Mouse (Mus musculus): ENCODE results near the gene Syn3.

Syn3 gene

DNA sequence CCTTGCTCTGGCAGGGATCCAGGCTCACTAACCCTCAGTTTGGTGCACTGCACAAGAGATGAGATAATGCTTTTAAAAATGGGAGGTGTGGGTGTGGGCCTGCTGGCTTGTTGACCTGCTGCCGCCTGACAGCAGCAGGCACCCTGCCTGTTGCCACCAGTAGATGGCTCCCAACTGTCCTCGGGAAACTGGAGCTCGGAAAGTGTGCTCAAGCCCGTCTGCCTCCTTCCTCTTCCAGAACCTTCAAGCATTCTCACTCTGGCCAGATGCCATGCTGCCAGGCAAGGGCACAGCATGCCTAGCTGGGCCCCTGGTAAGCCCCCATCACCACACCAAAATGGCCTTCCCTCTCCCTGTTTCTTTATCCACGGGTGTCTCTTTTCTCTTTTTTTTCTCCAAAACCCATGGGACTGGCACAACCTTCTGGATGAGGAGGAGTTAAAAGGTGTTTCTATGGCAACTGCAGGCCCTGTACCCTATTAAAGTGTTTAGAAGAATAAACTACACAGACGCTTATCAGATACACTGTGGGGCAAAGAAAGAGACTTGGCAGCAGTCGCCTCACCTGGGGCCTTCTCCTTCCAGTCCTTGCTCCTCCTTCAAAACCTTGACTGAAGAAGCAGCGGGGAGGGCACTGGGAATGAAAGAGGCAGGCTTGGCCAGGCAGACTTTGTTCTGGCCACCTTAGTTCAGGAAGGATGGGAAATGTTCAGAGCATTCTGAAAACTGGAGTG is 195.8 kb downstream of the Syn3 start:
- DNase-seq = peak; percentile 86

GRCm38 (mm10) chr10:86302318-86302648 is 196.4 kb downstream of the Syn3 start:
- no peak for DNase-seq

GRCm38 (mm10) chr10:86301593-86302317 is 196.9 kb downstream of the Syn3 start:
- DNase-seq = no peak

GRCm38 (mm10) chr10:86301117-86301490 is 197.6 kb downstream of the Syn3 start:
- no peak for DNase-seq

- peak; percentile 91 for DNase-seq
These were observed 198.2 kb downstream of the Syn3 start, which contains the start of gene Timp3 for GRCm38 (mm10) chr10:86300293-86301116. Gene Timp3, plus strand, starts transcription at chr10:86300372.

GRCm38 (mm10) chr10:86299795-86300194 is 198.9 kb downstream of the Syn3 start:
- DNase-seq = peak; percentile 16

DNA sequence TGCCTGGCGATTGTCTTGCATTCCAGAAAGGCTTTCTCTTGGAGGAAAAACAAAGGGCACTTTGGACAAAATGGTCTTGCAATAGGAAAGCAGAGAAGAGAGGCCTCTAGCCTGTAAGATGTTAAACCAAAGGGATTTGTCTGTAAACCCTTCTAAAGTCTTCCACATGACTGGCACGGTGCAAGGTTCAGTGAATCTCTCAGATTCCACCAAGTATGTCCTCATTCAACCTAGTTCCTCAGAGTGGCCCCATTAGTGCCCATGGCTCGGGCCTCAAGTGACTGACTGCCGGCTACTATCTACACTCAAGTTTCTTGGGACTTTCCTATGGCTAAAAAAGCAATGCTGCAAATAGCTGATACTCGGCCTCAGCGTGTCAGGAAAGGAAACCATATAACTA is 200.4 kb downstream of the Syn3 start:
- DNase-seq = peak; percentile 83

DNA sequence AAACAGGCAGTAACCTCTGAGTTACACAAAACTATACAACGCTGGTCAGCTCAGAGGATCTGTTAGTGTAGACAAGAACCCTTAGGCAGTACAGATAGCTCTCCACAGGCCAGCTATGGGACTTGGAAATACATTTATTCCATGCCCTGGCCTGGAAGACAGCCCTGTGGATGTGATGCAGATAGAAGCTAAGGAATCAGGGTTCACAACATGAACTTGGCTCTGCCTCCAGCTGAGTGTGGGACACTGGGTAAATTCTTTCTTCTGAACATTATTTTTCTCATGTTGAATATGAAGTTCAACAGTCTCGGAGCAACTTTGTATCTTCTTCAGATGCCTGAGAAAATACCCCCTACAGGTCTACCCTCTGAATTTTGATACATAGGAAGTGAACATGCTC is 201.4 kb downstream of the Syn3 start:
- DNase-seq = peak; percentile 34

GRCm38 (mm10) chr10:86296111-86296510 is 202.6 kb downstream of the Syn3 start:
- peak; percentile 84 for DNase-seq

- DNase-seq = no peak
These were observed 203.1 kb downstream of the Syn3 start for GRCm38 (mm10) chr10:86295454-86296098.

DNA sequence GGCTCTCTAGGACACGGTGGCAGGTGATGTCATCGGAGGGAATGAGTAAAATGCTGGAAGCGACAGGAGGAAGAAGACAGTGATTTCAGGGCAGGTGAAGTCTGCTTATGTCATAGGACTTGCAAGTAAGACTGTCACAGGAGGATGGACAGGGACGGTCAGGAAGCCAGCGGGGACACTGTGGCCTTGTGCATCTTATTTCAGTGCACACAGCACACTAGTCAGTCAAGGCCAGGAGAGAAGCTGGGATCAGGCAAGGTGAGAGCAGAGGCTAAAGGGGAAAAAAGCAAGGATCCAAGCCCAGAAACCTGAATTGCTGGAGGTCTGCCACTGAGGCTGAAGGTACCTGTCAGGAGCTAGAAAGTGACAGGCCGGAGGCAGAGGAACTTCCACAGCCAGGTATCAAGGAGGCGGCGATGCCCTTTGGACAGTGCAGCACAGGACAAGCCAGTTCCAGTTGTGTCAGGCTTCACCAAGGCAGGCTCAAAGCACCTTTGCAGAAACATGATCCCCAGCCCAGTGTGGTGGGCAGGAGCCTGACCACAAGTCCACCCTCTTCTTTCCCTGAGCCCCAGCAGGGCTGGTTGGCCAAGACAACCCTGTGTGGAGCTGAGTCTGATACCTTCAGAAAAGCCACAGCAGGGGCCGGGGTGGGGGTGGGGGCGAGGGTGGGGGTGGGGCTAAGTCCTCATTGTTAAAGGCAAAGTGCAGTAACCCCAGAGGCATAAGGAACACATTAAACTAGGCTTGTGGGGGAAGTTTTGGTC is 203.9 kb downstream of the Syn3 start:
- peak; percentile 89 for DNase-seq

DNA sequence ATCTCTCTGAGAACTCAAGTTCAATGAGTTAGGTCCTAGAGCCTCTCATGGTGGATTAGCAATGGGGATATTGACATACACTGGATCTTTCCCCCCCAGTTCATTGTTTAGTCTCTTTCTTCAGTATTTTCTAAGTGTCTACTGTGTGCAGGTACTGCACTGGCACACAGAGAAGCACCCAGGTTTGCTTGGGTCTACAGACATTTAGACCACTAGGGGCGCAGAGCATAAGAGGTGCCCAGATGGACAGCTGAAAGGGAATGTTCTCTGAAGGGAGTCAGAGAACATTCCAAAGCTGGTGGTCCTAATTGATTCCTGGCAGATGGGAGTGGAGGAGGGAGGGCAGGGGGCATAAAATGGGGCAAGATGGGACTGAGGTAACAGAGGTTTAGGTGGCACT is 204.8 kb downstream of the Syn3 start:
- no peak for DNase-seq

GRCm38 (mm10) chr10:86290109-86290771 is 208.5 kb downstream of the Syn3 start:
- peak; percentile 93 for DNase-seq

GRCm38 (mm10) chr10:86286508-86286907 is 212.2 kb downstream of the Syn3 start:
- DNase-seq = peak; percentile 76

- no peak for DNase-seq
These were observed 217.5 kb downstream of the Syn3 start for GRCm38 (mm10) chr10:86281238-86281637.

DNA sequence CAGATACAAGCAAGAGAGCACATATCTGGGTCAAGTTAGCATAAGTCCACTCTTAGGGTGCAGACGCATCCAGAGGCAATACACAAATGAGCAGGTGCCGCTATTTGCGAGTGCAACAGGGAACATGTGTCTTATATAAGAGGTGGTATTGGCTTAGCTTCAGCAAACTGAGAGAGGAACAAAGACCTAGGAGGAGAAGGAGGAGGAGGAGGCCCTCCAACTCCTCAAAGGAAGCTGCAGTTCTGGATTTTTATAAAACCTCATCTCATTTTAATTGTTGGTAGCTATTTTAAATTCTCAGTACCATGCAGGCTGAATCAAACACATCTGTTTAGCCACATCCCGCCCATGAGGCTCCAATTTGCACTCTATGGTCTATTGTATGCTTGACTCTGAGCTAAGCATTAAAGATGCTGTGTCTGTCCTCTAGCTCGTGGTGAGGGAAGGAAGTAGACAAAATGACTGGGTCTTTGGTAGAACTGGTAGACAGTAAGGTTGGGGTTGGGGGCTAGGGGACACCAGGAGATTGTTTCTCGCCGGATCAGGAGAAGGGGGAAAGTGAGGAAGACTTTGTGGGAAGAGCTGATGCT is 219.0 kb downstream of the Syn3 start:
- no peak for DNase-seq

DNA sequence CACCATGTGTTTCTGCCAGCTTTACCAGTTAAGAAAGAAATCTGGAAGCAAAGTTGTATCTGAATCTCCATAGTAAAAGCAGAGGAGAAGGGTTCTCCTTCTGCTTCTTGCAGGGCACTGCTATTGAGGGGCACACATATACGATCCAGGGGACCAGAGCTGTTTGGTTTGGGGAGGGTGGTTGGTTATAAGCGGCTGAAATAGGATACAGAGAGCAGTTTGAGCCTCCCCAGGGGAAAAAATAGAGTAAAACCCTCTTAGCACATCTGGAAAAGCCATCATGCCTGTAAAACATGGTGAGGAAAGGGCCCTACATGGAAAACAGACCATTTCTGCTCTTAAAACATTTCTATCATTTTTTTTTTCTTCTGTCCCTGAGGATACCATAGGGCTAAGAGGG is 220.2 kb downstream of the Syn3 start:
- DNase-seq = no peak

- no peak for DNase-seq
These were observed 221.4 kb downstream of the Syn3 start for GRCm38 (mm10) chr10:86277327-86277726.

DNA sequence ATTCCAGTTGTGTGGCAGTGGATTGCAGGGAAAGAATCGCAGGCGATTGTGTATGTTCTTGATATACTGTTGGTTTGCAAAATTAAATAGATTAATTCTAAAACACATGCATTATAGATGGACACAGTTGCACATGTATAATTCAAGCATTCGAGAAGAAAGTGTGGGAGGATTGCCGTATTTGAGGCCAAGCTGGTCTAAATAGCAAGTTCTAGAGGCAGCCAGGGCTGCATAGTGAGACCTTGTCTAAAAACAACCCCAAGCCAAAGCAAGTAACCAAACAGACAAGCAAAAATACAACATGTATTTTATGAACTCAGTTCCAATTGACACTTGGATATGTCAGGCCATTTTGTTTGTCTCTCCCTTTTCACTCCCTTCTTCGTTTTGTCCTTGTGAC is 223.1 kb downstream of the Syn3 start:
- DNase-seq = no peak

- peak; percentile 84 for DNase-seq
These were observed 225.1 kb downstream of the Syn3 start for GRCm38 (mm10) chr10:86273410-86274191.

- peak; percentile 36 for DNase-seq
These were observed 225.9 kb downstream of the Syn3 start for GRCm38 (mm10) chr10:86272826-86273225.

Data from kidney, adult 11 months (tissue).